Mouse (Mus musculus): ENCODE measurements around the gene Zfhx3.
"Not testable (repeated sequence)": the region's sequence is repeated elsewhere in the genome, so short reads cannot be mapped to it uniquely, and the experiment has no call there.

The Zfhx3 gene

DNA sequence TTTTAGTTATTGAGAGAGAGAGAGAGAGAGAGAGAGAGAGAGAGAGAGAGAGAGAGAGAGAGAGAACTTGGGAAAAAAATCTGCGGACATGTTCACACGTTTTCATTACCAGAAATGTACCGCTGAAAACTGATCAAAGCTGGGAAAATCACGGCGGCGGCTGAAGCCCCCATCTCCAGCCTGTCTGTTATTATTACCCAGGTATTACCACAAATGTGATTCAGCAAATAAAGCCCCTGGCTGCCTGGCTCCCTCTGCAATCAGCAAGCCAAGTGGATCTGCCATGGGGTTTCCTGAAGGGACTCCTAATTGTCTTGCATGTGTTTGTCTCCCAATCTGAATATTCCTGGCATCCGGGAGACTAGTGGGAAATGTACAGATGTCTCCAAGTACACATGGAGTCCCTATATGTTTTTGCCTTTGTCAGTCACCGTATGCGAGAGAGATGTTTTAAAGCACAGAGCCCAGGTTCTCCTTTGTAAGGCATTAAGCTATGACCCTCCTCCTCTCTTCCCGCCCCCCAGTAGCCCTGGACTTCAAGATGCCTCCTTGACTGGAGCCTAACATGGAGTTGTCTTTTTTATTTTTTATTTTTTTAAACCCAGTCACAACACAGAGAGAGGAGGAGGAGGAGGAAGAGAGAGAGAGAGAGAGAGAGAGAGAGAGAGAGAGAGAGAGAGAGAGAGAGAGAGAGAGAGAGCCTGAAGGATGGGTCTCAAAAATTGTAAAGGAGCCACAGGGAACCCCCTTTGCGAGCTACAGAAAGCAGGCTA is at the start of gene Zfhx3:
Zfhx3 (plus strand) TSS at position 723 of the 773 bp plus-strand sequence.
- in situ Hi-C loops (cut with MboI) = no loop called here

- in situ Hi-C loops (cut with MboI) = no loop called here
Measured at GRCm38 (mm10) chr8:107918984-107919383, 23.5 kb upstream of the Zfhx3 start.

- in situ Hi-C loops (cut with MboI) = no loop called here
Measured at GRCm38 (mm10) chr8:107926149-107926548, 16.3 kb upstream of the Zfhx3 start.

- in situ Hi-C loops (cut with MboI) = no loop called here
Measured at GRCm38 (mm10) chr8:107936725-107937124, 5.7 kb upstream of the Zfhx3 start.

GRCm38 (mm10) chr8:107938231-107938630 is 4.2 kb upstream of the Zfhx3 start:
- in situ Hi-C loops (cut with MboI) = not testable (repeated sequence)

- in situ Hi-C loops (cut with MboI) = no loop called here
Measured at GRCm38 (mm10) chr8:107940181-107940580, 2.3 kb upstream of the Zfhx3 start.

GRCm38 (mm10) chr8:107942752-107943510 is 487 bp downstream of the Zfhx3 start:
- in situ Hi-C loops (cut with MboI) = no loop called here

GRCm38 (mm10) chr8:107943550-107944348 is 1.3 kb downstream of the Zfhx3 start:
- in situ Hi-C loops (cut with MboI) = no loop called here

DNA sequence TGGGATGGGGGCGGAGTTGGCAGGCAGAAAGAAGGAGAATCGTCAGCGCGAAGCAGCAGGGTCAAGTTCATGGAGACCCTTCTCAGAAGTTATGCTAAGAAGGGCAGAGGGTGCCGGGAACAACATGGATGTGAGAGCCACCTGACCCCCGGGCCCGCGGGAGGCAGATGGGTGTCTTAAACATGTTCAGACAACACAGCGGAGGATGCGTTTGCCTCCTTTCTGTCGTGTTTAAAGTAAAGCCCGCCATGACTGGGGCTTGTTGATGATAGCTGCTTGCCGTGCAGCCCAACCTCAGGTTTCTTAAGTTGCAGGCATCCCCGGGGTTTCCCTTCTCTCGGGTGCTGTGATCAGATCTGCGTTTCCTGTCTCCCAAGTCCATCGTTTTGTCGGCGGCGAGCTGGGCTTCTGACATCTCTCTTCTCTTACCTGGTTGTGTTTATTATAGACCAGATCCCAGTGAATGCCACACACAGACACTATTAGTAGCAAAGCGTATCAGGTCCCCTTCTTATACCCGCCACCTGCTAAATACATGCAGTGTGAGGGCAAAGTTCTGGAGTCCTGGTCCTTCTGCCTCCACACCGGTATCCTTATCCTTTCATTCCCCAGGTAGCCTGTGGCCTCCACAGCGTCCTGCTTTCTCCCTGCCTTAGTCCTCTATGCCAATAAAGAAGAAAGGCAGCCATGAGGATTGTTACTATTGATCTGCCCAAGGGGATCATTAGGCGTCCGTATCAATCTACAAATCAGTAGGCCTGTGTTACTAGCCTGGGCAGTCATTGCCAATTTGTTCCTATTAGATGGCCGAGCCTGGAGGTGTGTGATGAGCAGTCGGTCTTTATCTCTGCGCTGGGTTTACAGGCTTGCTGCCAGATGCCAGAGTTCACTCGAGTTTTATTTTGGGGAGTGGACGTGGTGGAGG is 2.5 kb downstream of the Zfhx3 start:
- in situ Hi-C loops (cut with MboI) = no loop called here

DNA sequence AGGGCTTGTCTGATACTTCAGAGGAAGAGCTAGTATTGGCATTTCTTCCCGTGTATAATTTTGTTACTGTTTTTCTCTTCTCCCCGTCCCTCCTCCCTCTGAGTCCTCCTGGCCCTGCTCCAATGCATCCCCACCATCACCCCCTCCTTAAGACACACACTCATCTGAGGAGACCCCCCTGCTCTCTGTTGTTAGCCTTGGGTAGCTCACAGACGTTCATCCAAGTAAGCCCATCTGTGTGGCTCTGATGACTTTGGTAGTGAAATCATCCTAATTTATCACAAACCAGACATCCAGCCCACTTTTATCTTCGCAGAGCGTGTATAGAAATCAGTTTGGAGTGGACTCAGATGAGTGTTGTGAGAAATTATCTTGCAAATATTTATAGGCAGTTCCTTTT is 4.4 kb downstream of the Zfhx3 start:
- in situ Hi-C loops (cut with MboI) = no loop called here

GRCm38 (mm10) chr8:107955887-107956286 is 13.4 kb downstream of the Zfhx3 start:
- in situ Hi-C loops (cut with MboI) = no loop called here

DNA sequence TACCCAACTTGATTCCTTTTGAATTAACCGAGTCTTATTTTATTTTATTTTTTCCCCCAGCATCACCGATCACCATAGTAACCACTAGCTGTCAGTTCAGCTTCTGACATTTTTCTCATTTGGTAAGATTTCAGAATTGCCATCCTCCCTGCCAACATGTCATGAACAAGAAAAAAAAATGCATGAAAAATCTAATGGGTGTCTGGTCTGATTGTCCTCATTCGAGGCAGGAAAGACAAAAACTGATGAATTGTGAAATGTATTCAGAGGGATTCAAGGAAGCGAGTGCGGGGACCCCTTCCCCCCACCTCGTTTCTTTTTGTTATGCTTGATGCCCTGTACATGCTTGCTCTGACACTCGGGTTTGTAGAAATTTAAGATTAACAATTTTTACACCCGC is 15.1 kb downstream of the Zfhx3 start:
- in situ Hi-C loops (cut with MboI) = no loop called here

DNA sequence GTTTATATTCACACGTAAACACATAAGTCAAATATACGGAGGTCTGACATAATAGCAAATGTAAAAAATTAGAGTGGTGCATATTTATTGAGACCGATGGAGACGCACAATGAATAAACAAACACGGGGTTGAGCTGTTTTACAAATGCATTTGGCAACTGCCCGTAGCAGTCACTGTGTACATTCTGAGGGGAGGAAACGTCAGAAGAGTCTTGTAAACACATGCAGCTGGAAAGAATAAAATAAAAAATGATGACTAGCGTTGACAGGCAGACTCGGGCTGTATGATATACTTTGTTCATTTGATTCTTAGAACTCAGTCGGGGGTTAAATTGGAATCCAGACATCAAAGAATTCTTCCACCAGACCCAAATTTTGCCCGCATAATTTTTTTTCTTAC is 18.0 kb downstream of the Zfhx3 start:
- in situ Hi-C loops (cut with MboI) = no loop called here

DNA sequence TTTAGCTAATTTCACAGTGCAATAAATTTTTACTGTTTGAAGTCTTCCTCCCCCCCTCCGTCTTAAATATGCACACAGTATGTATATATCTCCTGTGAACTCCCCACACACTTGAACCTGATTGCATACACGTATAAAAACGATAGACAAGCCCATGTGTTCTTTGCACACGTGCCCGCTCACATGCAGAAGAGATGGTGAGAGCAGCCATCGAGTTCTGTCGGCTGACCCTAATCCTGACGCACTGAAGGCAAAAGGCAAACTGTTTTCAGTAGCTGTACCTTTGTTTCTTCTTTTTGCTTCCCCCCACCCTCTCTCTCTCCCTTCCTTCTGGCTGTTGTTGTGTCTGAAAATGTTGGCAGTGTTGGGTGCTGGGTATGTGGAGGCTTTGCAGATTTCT is 18.4 kb downstream of the Zfhx3 start:
- in situ Hi-C loops (cut with MboI) = no loop called here

GRCm38 (mm10) chr8:107972198-107972597 is 29.8 kb downstream of the Zfhx3 start:
- in situ Hi-C loops (cut with MboI) = no loop called here

GRCm38 (mm10) chr8:107974451-107974850 is 32.0 kb downstream of the Zfhx3 start:
- in situ Hi-C loops (cut with MboI) = no loop called here

- in situ Hi-C loops (cut with MboI) = no loop called here
Measured at GRCm38 (mm10) chr8:107978247-107978646, 35.8 kb downstream of the Zfhx3 start.

DNA sequence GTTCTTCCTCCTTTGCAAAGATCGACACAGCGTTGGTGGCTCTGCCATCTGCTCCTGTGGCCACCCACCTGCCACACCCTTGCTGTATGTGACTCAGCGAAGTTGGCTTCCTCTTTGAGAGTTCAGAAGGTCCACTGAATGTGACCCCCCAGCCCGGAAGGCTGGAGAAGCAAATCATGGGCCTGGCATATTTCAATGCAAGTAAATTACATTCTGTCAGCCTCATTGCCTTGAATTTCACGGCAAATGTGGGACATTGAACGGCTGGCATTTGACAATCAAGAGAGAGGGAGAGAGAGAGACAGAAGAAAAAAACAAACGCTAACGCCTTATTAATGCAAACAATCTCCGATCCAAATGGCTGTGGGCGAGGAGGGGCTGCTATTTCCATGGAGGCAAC is 38.2 kb downstream of the Zfhx3 start:
- in situ Hi-C loops (cut with MboI) = no loop called here

GRCm38 (mm10) chr8:107986629-107987028 is 44.2 kb downstream of the Zfhx3 start:
- in situ Hi-C loops (cut with MboI) = no loop called here

DNA sequence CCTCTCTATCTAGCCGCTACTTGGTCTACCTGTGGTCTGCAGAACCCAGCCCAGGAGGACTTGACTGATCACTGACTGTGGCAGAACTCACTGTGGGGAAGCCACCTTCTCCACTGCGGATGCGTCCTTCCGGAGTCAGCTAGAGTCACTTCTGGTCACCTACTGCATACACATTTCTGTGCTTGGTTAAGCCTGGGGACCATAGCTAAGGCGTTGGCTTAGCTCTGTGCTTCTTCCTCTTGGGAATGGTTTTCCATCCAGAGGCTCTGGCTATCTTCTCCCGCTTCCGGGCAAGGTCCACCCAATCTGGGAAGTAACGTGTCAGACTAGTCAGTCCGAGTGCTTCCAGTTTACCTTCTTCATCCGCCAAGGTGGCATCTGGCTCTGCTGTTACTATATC is 56.4 kb downstream of the Zfhx3 start:
- in situ Hi-C loops (cut with MboI) = no loop called here

DNA sequence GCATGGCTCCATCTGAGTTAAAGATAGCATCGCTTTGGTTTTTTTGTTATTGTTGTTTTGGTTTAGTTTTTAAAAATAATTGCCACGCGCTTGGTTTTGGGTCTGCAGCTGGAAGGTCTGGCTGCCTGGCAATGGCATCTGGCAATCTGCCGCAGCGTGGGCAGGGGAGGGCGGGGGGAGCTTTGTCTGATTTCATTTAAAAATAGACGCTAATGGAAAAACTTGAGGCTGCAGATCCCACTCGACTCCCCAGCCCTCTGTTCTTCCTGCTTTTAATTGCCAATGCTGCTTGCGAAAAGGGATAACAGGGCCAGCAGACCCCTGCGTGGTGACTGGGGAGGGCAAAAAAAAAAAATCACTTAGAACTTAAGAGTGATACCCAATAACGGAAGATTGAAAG is 69.1 kb downstream of the Zfhx3 start:
- in situ Hi-C loops (cut with MboI) = no loop called here
